Mouse (Mus musculus): ENCODE measurements at regions not wholly inside any gene's neighbourhood (a gene's known extent, or its start where the extent isn't known, plus 50 kb on each side); places are given as distances from the start of the nearest gene placed in this dataset. TPM values are rescaled to one million over a fixed set of nuclear protein-coding genes. Genes with fewer than 3 reads are reported as not detected.

- DNase-seq = no peak
Measured at GRCm38 (mm10) chr1:96276646-96277045, 595.3 kb downstream of the Slco4c1 start.

Small RNA genes lying in the stretch of these regions (microRNA-seq; reads per million reads assigned to microRNA genes)
- gene Gm22917 = not detected

Data from adrenal gland, postnatal 10 days (tissue).